Mouse (Mus musculus) 3134 (cell line): ENCODE measurements around the gene Gm49395.

ENCODE experiments used
- DNase-seq: peaks from one replicate; pipeline ENCODE4 v3.0.0-alpha.2; 2011; ENCODE audit warnings: low spot score; ENCODE audit not compliant: insufficient read length; ENCODE audit errors: extremely low read depth

Gene Gm49395

DNA sequence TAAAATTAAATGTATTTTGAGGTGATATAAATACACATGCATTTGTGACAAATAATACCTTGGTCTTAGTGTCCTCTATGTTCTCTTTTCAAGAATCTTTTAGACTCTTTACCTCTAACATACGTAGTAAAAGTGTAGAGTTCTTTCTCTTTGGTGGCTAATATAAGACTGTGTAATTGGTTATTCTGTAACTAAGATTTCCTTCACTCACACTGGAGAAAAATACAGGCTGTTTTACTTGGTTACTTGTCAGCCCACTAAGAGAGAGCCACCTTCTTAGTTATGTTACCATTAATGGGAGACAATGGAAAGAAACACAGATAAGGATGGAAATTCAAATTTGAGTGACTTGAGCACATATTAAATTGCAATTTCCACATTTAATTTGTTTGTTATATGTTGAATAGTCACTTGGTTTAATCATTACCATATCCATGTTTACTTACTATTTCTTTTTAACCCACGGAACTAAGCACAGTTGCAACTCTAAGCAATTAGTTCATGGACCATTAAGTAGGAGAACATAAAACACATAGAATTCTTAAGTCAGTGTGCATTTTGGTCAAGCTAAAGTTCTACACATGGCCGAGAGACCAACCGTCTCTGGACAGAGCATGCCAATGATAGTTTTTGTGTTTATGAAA lies 34.3 kb downstream of the Gm49395 start:
- DNase-seq: no peak

DNA sequence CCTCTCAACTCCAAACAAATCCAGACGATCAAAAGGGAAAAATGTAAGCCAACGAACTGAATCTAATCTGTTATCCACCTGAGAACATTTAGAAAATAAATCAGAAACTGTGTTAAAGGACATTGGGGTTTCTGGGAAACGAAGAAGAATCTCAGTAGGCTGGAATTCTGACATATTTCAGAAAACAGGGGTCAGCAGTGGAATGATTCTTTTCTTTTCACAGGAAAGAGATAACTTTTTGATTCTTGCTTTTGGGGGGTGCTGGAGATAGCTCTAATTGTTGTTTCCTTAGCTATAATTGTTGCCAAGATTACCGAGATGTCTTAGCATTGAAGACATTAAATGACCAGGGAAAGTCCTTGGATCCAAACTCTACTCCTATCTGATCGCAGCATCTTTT lies 44.2 kb downstream of the Gm49395 start:
- DNase-seq: no peak

DNA sequence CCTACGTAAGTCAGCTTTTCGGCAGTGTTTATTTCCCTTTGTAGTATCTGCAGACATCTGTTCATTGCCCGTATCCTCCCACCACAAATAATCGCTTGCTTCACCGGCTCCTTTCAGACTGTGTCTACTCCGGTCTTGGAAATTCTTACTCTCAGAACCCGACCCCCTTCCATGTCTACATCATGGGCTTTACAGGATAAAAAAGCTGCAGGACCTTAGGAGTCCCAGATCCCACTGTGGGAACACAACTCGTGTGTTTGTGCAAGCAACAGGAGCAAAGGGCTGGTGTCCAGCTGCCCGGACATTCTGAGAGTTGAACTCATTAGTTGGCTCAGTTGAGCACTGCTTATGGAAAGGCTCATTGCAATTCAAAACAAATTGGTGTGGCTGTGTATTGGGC lies 46.9 kb downstream of the Gm49395 start:
- DNase-seq: no peak

DNA sequence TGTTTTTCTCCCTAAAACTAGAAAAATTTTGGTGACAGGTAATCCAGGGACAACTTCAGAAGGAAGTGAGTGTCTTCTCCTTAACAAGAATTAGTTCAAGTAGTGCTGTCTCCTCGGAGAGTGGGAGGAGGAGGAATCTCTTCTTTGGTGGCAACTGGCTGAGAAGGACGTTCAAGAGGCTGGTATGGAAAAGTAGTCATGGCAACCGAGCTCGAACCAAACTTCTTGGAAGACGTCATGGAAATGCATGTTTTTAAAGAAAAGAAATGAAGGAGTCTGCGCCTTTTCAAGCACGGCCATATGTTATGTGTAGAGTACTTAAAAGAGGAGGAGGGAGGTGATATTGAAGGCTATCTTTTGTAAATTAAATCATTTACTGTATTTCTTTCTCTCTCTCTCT lies 49.2 kb downstream of the Gm49395 start:
- no peak for DNase-seq

DNA sequence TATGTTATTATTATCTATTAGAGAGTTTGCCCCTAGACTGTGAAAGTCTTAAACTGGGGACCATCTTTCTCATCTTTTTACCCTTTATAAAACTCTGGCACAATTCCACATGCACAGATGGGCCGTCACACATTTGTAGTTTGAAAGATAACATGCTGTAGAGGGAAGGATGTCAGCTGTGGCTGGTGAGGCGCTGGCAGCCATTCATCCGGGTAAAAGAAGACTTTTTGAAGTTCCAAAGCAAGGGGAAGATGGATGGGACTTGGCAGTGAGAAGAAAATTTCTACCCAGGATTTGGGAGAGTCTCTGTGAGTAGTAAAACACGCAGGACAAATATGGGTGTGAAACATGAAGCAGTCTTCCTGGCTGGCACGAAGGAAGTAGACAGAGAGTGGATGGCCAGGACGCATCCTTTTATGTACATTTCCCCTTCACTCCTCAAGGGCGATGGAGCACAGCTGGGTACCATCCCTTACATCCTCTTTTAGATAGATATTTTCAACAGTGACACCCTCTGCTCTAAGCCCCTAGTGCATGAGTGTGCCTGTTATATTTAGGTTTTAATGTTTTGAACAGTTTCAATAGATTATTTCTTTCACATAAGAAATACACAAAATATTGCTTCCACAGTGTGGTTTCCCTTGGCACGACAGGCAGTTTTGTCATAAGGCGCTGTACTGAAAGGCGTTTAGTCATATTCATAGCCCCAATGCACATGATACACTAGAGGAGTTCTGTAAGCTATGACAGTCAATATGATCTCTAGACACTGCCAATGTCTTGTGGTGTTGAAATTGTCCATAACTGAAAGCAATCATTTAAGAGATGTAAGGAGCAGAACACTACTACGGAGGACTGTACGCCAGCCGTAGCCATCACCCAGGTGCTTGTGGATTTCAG lies 50.8 kb downstream of the Gm49395 start:
- no peak for DNase-seq

DNA sequence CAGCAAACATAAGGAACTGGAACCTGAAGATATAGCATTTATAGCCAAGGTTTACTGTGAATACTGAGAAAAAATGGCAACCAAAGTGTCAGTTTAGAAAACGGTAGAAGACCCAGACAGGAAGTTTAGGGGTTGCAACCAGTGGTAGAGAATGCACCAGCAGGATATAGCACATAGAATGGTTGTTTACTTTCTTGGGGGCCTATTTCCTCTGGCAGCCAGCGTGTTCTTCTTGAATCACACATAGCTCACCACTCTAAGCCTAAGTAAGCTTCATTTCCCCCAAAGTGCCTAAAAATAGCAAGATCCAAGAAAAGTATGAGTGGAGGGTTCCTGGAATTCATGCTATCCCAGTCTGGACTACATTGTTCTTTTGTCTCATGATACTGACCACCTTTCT lies 59.1 kb downstream of the Gm49395 start:
- no peak for DNase-seq

DNA sequence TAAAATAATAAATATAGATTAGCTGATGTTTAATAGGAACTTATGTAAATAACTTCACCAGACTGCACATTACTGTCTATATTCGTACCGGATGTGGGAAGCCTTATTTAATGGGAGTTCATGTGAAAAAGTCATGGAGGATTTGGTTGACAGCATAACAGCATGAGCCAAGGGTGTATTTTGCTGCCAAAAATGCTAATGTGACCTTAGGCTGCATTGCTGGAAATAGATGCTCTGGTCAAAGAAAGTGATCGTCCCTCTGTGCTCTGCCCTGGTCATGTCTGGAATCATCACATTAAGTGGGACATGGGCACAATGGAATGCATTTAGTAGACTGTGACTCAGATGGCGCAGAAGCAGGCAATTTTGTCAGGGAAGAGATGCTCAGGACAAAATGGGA lies 64.4 kb downstream of the Gm49395 start:
- DNase-seq: no peak

DNA sequence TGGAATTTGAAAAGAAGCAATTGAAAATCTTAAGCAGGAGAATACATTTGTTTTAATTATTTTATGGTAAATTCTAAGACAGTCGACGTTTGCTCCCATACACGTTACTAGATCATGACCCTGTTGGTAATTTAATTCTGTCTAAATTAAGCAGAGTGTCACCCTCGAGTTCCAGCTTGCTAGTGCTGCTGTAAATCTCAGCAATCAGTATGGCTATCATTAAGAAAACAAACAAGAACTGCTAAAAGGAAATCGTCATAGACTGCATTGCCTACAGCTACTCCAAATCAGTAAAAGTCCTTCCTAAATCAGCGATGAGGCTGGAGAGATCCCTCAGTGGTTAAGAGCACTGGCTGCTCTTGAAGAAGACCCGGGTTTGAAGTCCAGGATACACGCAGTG lies 66.3 kb downstream of the Gm49395 start:
- DNase-seq: no peak

DNA sequence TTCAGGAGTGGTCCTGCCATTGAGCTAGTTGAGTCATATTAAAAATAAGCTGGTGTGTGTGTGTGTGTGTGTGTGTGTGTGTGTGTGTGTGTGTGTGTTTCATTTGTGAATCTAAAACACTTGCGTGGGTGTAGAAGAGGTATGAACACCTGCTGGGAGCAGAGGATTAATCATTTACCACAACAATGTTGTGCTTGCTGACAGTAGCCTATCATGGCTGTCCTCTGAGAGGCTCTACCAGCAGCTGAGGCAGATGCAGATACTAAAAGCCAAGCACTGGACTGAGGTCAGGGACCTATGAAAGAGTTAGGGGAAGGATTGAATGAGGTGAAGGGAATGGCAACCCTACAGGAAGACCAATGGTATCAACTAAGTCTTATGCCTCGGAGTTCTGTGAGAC lies 68.6 kb downstream of the Gm49395 start:
- DNase-seq: no peak

DNA sequence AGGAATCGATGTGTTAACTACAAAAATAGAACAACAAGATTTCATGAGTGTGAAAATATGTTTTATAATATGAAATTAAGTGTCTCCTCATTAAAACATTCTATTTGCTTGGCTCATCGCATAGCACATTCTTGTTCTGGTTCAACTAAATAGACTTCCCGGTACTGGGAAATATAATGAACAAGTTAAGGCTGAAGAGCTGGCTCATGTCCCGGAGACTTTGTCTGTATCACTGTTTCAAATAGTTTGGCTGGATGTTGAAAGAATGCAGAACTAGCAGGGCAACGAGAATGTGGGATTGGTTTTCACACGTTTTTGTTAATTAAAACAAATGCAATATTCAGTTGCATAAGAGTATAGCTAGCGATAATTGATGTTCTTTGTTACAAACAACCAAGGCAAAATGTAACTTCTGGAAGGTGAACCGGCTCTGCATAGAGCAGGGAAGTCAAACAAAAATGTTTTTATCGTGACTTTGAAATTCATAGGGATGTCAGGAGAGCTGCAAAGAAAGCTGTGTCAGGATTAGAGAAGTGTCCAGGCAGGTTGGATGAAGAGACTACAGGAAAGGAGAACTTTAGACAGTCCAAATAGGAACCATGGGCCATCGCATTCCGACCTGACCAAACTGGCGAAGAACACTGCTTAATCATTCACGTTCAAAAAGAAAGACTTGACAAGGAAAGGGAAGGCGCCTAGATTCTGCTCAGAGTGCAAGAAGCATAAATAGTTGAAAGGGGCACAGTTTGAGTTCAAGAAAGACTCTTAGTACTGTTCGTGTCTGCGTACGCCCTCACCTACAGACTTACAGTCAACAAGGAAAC lies 70.3 kb downstream of the Gm49395 start:
- no peak for DNase-seq

DNA sequence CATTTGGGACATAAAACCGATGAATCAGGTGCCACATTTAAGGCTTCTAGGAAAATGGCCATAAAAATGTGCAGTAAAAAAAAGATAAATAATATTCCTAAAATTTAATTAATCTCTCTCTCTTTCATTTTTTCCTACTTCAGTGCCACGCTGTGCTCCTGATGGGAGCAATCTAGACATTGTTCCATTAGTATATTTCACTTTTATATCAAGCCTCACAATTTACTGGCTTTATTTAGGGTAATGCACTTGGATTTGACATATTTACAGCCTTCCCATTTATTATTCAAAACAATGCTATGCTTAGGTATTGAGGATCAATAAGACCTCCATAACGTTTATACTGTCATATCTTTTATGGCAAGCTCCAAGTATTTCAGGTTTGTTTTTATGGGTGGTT lies 76.3 kb downstream of the Gm49395 start:
- DNase-seq: no peak

DNA sequence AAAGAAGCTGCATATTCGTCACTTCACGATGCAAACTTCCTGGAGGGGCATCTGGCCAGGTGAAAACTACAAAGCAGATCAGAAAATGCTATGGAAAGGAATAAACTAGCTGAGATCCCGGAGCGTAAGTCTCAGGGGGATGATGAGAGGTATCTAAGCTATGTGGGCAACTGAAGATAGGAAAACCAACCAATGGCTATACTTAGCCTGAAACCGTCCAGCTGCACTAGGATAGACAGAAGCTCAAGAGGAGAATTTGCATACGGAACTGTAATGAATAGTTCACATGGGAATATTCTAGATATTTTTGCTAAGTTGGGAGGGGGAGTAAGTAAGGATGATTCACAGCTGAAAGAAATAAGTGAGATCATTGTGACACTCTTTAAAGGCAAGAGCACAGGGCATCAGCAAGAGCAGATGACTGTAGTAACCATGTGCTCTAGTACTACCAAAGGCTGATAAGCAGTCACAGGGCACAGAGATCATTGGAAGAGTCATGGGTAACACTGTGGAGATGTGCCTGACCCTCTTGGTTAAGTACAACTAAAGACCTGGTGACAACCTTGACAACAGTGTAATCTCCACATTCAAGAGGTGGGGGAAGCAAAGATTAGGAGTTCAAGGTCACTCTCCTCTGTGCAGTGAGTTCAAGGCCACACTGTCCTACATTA lies 79.5 kb downstream of the Gm49395 start:
- DNase-seq: no peak

DNA sequence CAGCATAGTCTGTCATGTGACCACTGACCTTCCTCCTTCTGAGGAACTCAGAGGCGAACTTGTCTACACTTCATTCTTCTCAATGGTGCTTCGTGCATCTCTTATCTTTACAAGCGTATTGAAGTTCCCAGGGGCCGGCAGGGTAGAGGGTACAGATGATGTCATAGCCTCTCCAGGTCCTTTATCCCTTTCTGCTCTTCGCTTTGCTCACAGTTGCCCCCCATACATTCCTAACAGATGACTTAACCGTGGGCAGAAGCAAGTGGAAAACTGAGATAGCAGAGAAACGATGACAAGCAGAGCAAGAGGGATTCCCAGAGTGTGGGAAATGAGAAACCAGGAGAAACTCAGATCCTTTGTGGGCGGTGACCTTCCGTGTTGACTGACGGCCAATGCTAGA lies 80.3 kb downstream of the Gm49395 start:
- no peak for DNase-seq

DNA sequence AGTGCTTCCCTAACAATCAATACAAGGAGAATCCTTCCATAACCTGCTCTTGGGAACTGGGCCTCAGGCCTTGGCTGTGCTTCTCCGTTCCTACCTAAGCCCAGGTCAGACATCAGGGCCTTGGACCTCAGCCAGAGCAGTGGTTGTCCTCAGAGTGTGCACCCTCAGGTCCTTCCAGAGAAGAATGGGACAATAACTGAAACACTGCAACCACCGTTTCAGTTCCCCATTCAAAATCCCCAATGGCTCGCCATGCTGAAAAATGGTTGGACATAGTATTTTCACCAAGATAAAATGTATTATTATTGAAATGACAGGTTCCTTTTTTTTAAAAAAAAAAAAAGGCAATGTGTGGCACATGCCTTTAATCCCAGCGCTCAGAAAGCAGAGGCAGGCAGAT lies 81.0 kb downstream of the Gm49395 start:
- no peak for DNase-seq

DNA sequence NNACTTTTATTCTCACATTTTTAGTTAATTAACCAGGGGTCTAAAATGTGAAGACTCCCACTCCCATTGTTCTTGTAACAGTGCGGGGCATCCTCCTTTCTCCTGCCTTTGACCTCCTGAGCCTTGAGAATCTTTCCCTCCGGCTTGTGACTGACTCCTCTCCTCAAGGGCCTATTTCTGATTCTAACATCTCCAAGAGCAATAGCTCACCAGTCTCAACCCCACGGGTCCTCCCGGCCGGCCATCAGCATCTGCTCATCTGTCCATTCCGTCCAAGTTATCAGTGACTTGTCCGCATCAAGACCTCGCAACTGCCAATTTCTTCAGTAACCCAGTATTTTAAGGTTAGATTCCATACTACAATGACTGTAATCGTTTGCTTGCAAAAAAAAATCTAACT lies 84.2 kb downstream of the Gm49395 start:
- DNase-seq: no peak

DNA sequence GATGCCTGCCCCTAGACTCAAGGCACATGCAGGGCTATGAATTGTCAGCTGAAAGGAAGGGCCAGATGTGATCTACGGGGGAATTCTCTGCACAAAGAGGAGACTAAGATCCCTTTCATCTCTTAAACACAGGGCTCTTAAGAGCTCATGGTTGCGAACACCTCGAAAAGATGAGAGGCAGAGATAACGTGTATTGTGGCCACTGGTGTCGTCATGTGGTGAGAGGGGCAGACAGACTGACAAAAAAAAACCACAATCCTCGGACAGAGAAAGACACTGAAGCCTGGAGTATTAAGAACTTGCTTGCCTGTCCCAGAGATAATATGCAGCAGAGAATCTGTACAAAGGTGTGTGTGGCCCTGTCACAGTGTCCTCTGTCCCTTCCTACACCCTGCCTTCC lies 90.2 kb downstream of the Gm49395 start:
- DNase-seq: no peak

DNA sequence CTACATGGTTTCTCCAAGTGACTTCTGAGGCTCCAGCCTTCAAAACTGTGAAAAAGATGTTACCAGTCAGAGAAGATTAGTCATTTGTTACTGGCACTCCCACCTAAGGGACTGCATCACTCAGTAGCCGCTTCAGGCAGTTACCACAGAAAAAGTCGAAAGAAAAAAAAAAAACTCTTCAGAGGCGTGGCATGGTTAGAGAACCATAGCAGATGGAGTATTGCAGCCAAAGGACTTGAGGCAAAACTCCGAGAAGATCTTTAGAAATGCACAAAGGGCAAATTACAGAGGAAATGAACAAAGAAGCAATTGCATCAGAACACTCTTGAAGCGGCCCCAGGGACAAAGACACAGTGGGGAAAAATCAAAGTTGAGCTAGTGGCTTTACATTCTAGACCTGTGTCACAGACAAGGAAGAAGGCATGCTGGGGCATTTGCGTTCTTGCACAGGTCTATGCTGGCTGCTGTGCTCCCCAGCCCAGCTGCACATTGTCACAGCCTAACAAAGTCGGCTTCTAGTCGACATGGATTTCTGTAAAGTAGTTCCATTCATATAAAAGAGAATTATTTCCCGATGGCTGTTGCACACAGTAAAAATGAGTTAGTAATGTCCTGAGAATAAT lies 95.4 kb downstream of the Gm49395 start:
- no peak for DNase-seq

DNA sequence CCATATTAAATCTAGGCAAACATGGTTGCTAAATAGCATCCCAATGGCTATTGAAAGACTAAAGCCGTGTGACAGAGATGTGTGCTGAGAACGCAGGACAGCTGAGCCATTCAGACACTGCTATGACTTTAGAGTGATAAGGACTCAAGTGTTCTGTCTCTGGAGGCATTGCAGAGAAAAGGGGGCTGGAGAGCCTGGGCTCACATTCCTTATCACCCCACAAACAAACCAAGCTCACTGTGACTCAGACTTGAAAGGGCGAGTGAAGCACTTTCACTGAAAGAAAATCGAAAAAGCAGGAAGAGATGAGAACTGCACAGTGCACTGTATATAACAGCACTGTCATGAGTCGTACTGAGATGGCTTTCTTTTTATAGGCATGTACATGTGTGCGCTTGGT lies 96.4 kb downstream of the Gm49395 start:
- no peak for DNase-seq

DNA sequence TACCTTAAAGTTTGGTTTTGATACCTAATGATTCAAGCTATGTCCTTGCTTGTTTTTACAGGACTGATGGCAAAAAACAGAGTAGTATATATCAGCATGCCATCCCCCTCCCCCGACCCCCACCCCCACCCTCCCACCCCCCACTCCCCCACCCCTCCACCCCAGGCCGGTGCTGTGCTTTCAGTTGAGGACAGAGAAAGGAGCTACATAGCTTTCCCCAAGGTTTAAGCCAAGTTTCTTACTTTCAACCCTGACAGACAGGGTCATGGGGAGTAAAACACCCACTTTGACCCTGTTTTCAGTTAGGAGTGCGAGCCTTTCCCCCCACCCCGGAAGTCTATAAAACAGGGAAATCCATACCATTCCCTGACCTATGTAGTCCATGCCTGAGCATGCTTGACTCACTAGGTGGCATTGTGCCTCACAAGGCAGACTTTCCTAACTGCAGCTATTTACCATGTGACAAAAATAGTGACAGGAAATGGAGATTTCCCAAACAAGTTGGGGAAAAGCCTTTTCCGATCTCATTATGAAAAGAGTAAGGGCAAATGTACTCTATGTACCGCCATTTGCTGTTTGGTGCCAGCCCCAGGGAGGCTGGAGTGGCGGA lies 98.2 kb downstream of the Gm49395 start:
- no peak for DNase-seq

DNA sequence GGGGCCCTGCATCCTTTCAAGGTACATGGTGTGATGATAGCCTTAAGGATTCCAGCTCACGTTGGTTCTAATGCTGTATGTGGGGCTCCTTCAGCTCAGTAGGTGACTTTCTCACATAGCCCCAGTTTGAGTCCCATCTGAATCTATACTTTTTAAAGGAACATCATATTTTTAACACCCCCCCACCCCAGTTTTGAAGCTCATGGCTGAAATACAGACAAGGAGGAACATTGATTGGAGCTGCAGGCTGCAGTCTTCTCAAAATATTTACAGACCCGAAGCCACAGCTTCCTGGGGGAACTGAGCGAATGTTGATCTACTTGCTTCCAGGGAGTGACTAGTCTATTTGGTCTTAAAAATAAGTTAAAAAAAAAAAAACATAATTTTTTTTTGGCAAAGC lies 98.9 kb downstream of the Gm49395 start:
- no peak for DNase-seq
